Mouse (Mus musculus): ENCODE measurements at regions not wholly inside any gene's neighbourhood (a gene's known extent, or its start where the extent isn't known, plus 50 kb on each side); places are given as distances from the start of the nearest gene placed in this dataset.

DNA sequence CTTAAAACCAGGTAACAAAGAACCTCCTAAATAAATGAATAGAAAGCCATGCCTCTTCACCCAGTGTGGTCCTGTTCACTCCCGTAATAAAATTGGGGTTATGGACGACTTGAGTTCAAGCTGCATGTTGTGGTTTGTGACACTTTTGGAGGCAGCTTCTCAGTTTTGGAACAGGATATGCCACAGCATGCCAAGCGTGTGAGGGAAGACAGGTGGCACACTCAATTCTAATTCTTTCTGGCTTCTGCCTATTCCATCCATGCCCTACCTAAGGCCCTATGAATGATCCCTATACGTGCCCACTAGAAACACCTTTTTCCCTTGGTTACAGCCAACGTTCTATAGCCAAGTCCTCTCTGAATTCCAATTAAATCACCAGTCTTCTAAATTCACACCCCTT, 184.8 kb upstream of the Snx19 start:
- no peak overlapping the region for H3K4me2 ChIP-seq
- DNase-seq (ENCODE audit: low spot score, missing footprints) (no peak), ATAC-seq (ENCODE audit: low FRiP score) (no peak)
- no peak overlapping the region for H3K27ac ChIP-seq (ENCODE audit: low read depth, low read length)
- H3K4me1 ChIP-seq (ENCODE audit: control insufficient read depth, insufficient read depth, low read length) = no peaks in the 10 kb centered on the region; the same call in 1 of the 2 replicates
- no peak overlapping the region for H3K9ac ChIP-seq (ENCODE audit: low read length)
- H3K9me3 ChIP-seq (ENCODE audit: control insufficient read depth, low read length) = no peaks in the 10 kb centered on the region
- no peaks in the 10 kb centered on the region for H3K27me3 ChIP-seq (ENCODE audit: control insufficient read depth, insufficient read depth, low read length)
- H3K36me3 ChIP-seq (ENCODE audit: control insufficient read depth, insufficient read depth, low read length) = no peaks in the 10 kb centered on the region
- 88% methylated on average over 5 of the region's 5 CpGs for WGBS
- no peak overlapping the region for H3K4me3 ChIP-seq (ENCODE audit: low read depth, low read length)

DNA sequence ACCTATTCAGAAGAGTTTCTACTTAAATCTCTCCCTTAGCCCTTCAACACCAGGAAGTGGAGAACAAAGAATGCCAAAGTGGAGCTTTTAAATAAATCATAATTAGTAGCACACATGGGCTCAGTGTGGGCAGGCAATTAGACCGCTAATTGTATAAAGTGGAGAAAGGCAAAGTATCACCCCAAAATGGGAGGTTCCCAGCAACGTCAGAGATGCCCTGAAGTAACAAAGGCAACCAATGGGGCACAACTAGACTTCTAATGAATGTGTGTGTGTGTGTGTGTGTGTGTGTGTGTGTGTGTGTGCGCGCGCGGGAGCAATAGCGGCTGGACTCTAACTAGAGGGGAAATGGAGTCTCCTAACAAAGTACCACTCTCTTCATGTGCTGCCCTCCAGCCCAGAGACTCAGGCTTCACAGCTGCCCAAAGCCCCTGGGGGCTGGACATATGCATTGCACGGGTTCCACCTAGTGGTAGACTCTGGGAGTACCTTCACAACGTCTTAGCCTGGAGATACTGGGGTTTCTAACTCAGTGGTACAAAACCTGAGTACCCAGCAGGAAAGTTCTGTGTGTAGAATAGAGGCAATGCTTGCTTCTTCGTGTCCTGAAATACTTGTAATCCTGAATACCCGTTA, 162.3 kb upstream of the Snx19 start:
- H3K27me3 ChIP-seq (ENCODE audit: control insufficient read depth, insufficient read depth, low read length) = no peaks in the 10 kb centered on the region
- H3K36me3 ChIP-seq (ENCODE audit: control insufficient read depth, insufficient read depth, low read length) = no peaks in the 10 kb centered on the region
- ATAC-seq (ENCODE audit: low FRiP score) (peak; percentile 90), DNase-seq (ENCODE audit: low spot score, missing footprints) (peak; percentile 98)
- no peak overlapping the region for H3K27ac ChIP-seq (ENCODE audit: low read depth, low read length)
- no peak overlapping the region for H3K4me3 ChIP-seq (ENCODE audit: low read depth, low read length)
- H3K9ac ChIP-seq (ENCODE audit: low read length) = no peak overlapping the region
- no peaks in the 10 kb centered on the region for H3K4me1 ChIP-seq (ENCODE audit: control insufficient read depth, insufficient read depth, low read length)
- H3K4me2 ChIP-seq = no peak overlapping the region
- H3K9me3 ChIP-seq (ENCODE audit: control insufficient read depth, low read length) = no peaks in the 10 kb centered on the region
- 29% methylated on average over 11 of the region's 11 CpGs for WGBS

DNA sequence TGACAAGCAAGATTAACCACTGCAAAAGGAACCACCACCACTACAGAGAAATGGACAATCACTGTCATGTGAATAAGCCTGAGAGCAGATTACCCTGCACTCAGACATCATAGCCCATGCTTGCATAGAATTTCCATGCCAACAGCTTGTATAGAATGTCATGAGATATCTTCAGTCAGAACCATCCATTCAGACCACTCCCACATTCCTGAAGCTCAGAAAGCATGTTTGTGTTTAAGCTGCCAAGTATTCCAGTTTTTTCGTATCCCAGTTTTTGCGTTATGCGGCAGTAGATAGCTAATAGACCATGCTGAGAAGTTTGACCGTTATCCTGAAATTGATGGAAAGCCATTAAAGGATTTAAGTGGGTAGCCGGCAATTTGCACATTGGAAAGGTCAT, 155.8 kb upstream of the Snx19 start:
- Histone ChIP-seq H3K4me1 (ENCODE audit: control insufficient read depth, insufficient read depth, low read length) (no peaks in the 10 kb centered on the region), H3K9ac (ENCODE audit: low read length) (no peak overlapping the region), H3K36me3 (ENCODE audit: control insufficient read depth, insufficient read depth, low read length) (no peaks in the 10 kb centered on the region), H3K4me3 (ENCODE audit: low read depth, low read length) (no peak overlapping the region), H3K27ac (ENCODE audit: low read depth, low read length) (no peak overlapping the region), H3K27me3 (ENCODE audit: control insufficient read depth, insufficient read depth, low read length) (no peaks in the 10 kb centered on the region), H3K9me3 (ENCODE audit: control insufficient read depth, low read length) (no peaks in the 10 kb centered on the region), H3K4me2 (no peak overlapping the region)
- DNase-seq (ENCODE audit: low spot score, missing footprints) (no peak), ATAC-seq (ENCODE audit: low FRiP score) (no peak)
- WGBS = 86% methylated on average over 5 of the region's 5 CpGs

DNA sequence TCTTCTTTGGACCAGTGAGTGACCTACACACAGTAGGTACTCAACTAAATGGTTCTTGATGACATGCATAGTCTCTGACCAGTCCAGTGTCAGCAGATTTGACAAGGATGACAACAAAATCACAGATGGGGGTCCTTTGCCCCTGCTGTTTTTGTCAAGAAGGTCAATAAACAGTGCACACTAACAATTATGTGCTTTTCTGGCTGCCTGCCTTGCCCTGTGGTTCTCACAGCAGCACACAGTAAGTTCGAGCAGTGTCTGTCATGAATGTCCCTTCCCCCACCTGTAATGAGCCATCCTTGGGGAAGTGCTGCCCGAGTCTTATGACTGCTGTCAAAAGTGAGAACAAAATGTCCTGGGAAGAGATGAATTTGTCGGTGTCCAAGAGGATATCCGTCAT, 153.1 kb upstream of the Snx19 start:
- H3K36me3 ChIP-seq (ENCODE audit: control insufficient read depth, insufficient read depth, low read length) = no peaks in the 10 kb centered on the region
- 70% methylated on average over 4 of the region's 4 CpGs for WGBS
- H3K4me3 ChIP-seq (ENCODE audit: low read depth, low read length) = no peak overlapping the region
- H3K27ac ChIP-seq (ENCODE audit: low read depth, low read length) = no peak overlapping the region
- no peak for ATAC-seq (ENCODE audit: low FRiP score)
- no peaks in the 10 kb centered on the region for H3K4me1 ChIP-seq (ENCODE audit: control insufficient read depth, insufficient read depth, low read length)
- H3K9ac ChIP-seq (ENCODE audit: low read length) = no peak overlapping the region
- H3K9me3 ChIP-seq (ENCODE audit: control insufficient read depth, low read length) = no peaks in the 10 kb centered on the region
- DNase-seq (ENCODE audit: low spot score, missing footprints) = no peak
- H3K4me2 ChIP-seq = no peak overlapping the region
- H3K27me3 ChIP-seq (ENCODE audit: control insufficient read depth, insufficient read depth, low read length) = no peaks in the 10 kb centered on the region

DNA sequence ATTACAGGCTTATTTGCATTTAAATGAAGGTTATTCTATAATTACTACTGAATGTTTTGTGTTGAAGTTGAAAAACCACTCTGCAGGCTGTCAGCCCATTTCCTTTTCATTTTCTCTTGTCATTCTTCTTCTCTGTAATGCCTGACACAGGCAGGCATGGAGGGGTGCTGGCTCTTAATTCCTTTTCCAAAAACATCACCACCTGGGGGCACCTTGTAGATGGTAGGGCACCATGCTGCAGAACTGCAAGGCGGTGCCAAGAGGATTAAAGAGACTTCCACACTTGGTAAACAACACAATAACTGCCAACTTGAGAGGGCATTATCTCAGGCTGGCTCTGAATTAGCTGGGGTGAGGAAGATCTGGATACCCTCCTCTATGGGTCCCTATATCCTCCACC, 148.7 kb upstream of the Snx19 start:
- no peak overlapping the region for H3K27ac ChIP-seq (ENCODE audit: low read depth, low read length)
- WGBS = 34% methylated on average over 1 of the region's 1 CpGs
- no peak for DNase-seq (ENCODE audit: low spot score, missing footprints)
- no peaks in the 10 kb centered on the region for H3K36me3 ChIP-seq (ENCODE audit: control insufficient read depth, insufficient read depth, low read length)
- no peak overlapping the region for H3K4me3 ChIP-seq (ENCODE audit: low read depth, low read length)
- H3K9ac ChIP-seq (ENCODE audit: low read length) = no peak overlapping the region
- H3K4me2 ChIP-seq = no peak overlapping the region
- no peaks in the 10 kb centered on the region for H3K4me1 ChIP-seq (ENCODE audit: control insufficient read depth, insufficient read depth, low read length)
- no peak for ATAC-seq (ENCODE audit: low FRiP score)
- H3K9me3 ChIP-seq (ENCODE audit: control insufficient read depth, low read length) = no peaks in the 10 kb centered on the region
- no peaks in the 10 kb centered on the region for H3K27me3 ChIP-seq (ENCODE audit: control insufficient read depth, insufficient read depth, low read length)

DNA sequence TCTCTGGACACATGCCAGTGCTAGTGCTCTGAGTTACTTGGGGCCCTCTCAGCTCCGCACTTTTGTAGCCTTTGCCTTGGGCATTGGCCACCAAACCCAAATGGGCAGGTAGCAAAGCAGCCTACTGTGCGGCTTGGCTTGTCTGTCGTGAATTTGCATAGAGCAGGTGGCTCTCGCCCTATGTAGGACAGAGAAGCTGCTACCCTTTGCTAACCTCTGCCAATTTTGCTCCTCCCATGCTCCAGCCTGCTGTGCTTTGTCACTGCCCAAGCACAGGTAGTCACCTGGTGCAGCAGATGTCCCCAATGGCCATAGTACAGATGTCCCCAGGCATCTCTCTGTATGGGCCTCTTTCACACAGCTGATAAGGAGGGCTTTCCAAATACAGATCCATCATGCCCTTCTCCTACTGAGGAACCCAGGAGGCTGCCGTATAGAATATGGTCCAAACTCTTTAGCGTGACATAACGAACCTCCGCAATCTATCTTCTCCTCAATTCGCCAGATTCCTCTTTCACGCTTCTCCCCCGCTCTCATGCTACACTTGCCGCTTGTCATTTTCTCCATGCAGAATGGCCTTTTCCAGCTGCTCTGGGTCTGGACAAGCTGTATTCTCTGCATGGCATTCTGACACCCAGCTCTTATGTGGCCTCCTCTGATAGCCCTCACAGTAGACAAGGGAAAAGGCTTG, 143.7 kb upstream of the Snx19 start:
- Histone ChIP-seq H3K27ac (ENCODE audit: low read depth, low read length) (no peak overlapping the region), H3K9me3 (ENCODE audit: control insufficient read depth, low read length) (no peaks in the 10 kb centered on the region)
- 90% methylated on average over 12 of the region's 12 CpGs for WGBS

DNA sequence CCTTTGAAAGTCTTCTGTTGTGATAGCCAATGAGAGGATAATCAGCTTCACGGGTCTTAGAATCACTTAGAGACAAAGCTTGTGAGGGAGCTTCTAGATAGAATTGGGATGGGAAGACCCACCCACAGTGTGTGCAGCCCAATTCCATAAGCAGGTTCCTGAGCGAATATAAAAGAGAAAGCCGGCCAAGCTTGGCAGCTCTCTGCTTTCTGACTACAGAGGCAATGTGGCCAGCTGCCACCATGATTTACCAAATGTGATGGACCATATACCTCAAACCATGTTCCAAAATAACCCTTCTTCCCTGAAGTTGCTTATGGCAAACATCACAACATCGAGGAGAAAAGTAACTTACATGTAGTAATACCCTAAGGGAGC, 143.1 kb upstream of the Snx19 start:
- Histone ChIP-seq H3K4me2 (no peak overlapping the region), H3K27ac (ENCODE audit: low read depth, low read length) (no peak overlapping the region), H3K36me3 (ENCODE audit: control insufficient read depth, insufficient read depth, low read length) (no peaks in the 10 kb centered on the region), H3K4me3 (ENCODE audit: low read depth, low read length) (no peak overlapping the region), H3K9ac (ENCODE audit: low read length) (no peak overlapping the region), H3K9me3 (ENCODE audit: control insufficient read depth, low read length) (no peaks in the 10 kb centered on the region), H3K27me3 (ENCODE audit: control insufficient read depth, insufficient read depth, low read length) (no peaks in the 10 kb centered on the region), H3K4me1 (ENCODE audit: control insufficient read depth, insufficient read depth, low read length) (peaks cover 12% of the 10 kb centered on the region)
- DNase-seq (ENCODE audit: low spot score, missing footprints) = no peak
- no peak for ATAC-seq (ENCODE audit: low FRiP score)
- WGBS = 56% methylated on average over 4 of the region's 4 CpGs

More for the DNA sequence above, 143.7 kb upstream of the Snx19 start:
- no peaks in the 10 kb centered on the region for H3K36me3 ChIP-seq (ENCODE audit: control insufficient read depth, insufficient read depth, low read length)
- no peak overlapping the region for H3K4me2 ChIP-seq
- DNase-seq (ENCODE audit: low spot score, missing footprints) = no peak
- no peak for ATAC-seq (ENCODE audit: low FRiP score)
- H3K27me3 ChIP-seq (ENCODE audit: control insufficient read depth, insufficient read depth, low read length) = no peaks in the 10 kb centered on the region
- no peak overlapping the region for H3K4me3 ChIP-seq (ENCODE audit: low read depth, low read length)
- H3K9ac ChIP-seq (ENCODE audit: low read length) = no peak overlapping the region
- H3K4me1 ChIP-seq (ENCODE audit: control insufficient read depth, insufficient read depth, low read length) = peaks cover 12% of the 10 kb centered on the region

DNA sequence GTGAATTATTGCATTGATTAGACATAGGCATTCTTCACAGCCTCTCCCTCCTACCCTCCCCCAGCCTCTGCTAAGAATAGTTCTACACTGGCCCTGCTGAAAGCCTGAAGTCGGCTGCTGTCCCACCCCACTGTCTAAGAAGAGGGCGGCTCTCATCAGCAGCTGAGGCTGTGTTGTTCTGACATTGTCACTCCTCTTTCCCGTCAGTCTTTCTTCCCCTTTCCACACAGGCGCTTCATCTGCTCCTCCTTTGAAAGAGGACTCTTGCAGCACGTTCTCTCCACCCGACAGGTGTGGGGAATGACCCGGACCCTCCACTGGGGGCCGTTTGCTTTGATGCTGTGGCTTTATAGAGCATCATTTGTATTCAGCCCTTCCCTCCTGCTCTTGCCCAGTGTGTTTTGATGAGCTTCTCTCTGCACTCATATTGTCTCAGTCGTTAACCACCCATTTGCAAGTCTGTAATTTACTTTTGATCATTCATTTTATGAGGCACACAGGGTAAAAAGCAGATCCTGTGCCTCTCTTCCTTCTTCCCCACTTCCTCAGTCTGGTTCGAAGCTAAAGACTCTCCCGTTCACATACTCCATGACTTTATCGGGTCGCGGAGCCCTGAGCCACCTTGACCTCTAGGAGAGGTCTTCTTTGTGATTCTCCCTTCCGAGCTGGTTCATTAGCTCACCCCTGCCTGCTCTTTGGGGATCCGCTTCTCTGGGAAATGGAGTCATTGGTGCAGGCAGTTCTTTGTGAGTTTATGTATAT, 142.2 kb upstream of the Snx19 start:
- H3K4me2 ChIP-seq = peak overlapping the region; percentile 19; the same call in 1 of the 2 replicates

DNA sequence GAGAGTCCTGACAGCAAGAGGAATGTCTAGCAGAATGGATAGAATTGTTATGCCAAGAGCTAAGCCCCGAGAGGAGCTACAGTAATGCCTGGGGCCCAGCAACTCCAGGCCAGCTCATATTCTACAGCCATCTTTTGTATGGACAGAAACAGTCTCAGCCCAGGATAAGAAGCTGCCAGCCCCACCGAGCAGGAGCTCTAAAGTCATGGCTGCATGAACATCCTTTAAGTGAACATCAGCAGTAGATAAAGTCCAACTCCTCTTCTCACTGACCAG, 141.6 kb upstream of the Snx19 start:
- H3K27ac ChIP-seq (ENCODE audit: low read depth, low read length) = no peak overlapping the region
- 41% methylated on average over 2 of the region's 2 CpGs for WGBS
- DNase-seq (ENCODE audit: low spot score, missing footprints) = no peak
- no peaks in the 10 kb centered on the region for H3K27me3 ChIP-seq (ENCODE audit: control insufficient read depth, insufficient read depth, low read length)
- H3K9me3 ChIP-seq (ENCODE audit: control insufficient read depth, low read length) = no peaks in the 10 kb centered on the region
- no peak for ATAC-seq (ENCODE audit: low FRiP score)
- H3K4me1 ChIP-seq (ENCODE audit: control insufficient read depth, insufficient read depth, low read length) = peaks cover 12% of the 10 kb centered on the region
- H3K9ac ChIP-seq (ENCODE audit: low read length) = no peak overlapping the region
- no peak overlapping the region for H3K4me2 ChIP-seq
- no peaks in the 10 kb centered on the region for H3K36me3 ChIP-seq (ENCODE audit: control insufficient read depth, insufficient read depth, low read length)
- no peak overlapping the region for H3K4me3 ChIP-seq (ENCODE audit: low read depth, low read length)

More for the DNA sequence above, 142.2 kb upstream of the Snx19 start:
- Histone ChIP-seq H3K9me3 (ENCODE audit: control insufficient read depth, low read length) (no peaks in the 10 kb centered on the region), H3K9ac (ENCODE audit: low read length) (no peak overlapping the region), H3K36me3 (ENCODE audit: control insufficient read depth, insufficient read depth, low read length) (no peaks in the 10 kb centered on the region), H3K27ac (ENCODE audit: low read depth, low read length) (no peak overlapping the region), H3K4me3 (ENCODE audit: low read depth, low read length) (no peak overlapping the region), H3K4me1 (ENCODE audit: control insufficient read depth, insufficient read depth, low read length) (peaks cover 12% of the 10 kb centered on the region), H3K27me3 (ENCODE audit: control insufficient read depth, insufficient read depth, low read length) (no peaks in the 10 kb centered on the region)
- peak; percentile 88 for DNase-seq (ENCODE audit: low spot score, missing footprints)
- peak; percentile 88 for ATAC-seq (ENCODE audit: low FRiP score)
- WGBS = 22% methylated on average over 16 of the region's 16 CpGs
